Mouse (Mus musculus) kidney, embryonic 15.5 days (tissue): ENCODE data around the gene Plekhs1. TPM values are rescaled to one million over a fixed set of nuclear protein-coding genes. Genes with fewer than 3 reads are reported as not detected.
A peak's percentile ranks its signal among the peaks of the same experiment; 100 is the strongest.

Experiments used
- ATAC-seq: fragments of 200-750 bp; cut with Nextera tagmentation; replicated peaks from 2 replicates; pipeline ENCODE4 v1.8.0; 2017; ENCODE audit warnings: moderate TSS enrichment; ENCODE audit not compliant: low FRiP score
- H3K27ac ChIP-seq: fragments of 300-500 bp; sonication (generic); 2 replicates; pipeline ENCODE4 v1.5.1; 2015; ENCODE audit warnings: mild to moderate bottlenecking, inconsistent platforms
- H3K27me3 ChIP-seq: fragments of 300-500 bp; sonication (generic); 2 replicates; pipeline ENCODE4 v1.6.1; 2015; ENCODE audit warnings: inconsistent platforms
- H3K36me3 ChIP-seq: fragments of 300-500 bp; sonication (generic); 2 replicates; pipeline ENCODE4 v1.6.1; 2015; ENCODE audit warnings: inconsistent platforms
- H3K4me1 ChIP-seq: fragments of 300-500 bp; sonication (generic); 2 replicates; pipeline ENCODE4 v1.6.1; 2015; ENCODE audit warnings: inconsistent platforms
- H3K4me2 ChIP-seq: fragments of 300-500 bp; sonication (generic); 2 replicates; pipeline ENCODE4 v1.6.1; 2015; ENCODE audit warnings: moderate library complexity, mild to moderate bottlenecking, inconsistent platforms
- H3K4me3 ChIP-seq: fragments of 300-500 bp; sonication (generic); replicated peaks from 2 replicates; pipeline ENCODE4 v1.5.1; 2015; ENCODE audit warnings: mild to moderate bottlenecking, inconsistent platforms
- H3K9ac ChIP-seq: fragments of 300-500 bp; sonication (generic); 2 replicates; pipeline ENCODE4 v1.6.1; 2015; ENCODE audit warnings: mild to moderate bottlenecking, inconsistent platforms
- H3K9me3 ChIP-seq: fragments of 300-500 bp; sonication (generic); replicated peaks from 2 replicates; pipeline ENCODE4 v1.6.1; 2016; ENCODE audit warnings: inconsistent platforms
- WGBS: fragments of 180-500 bp; shearing (Covaris S2); methylation state at CpG from one replicate; pipeline ENCODE4 v1.1.7; 2015; ENCODE audit warnings: mixed read lengths; 5-methylcytosine and 5-hydroxymethylcytosine counted together
- polyA plus RNA-seq: library from polyadenylated mRNA; unstranded; fragments of >200 nt; fragmentation: Nextera tagmentation; extraction: Ambion mirVana; gene quantifications from 2 replicates; pipeline ENCODE4 v1.2.1, GENCODE M21; 2015

Plekhs1 gene
- polyA plus RNA-seq, 1 experiment from 2014 or later = 0.74 TPM

DNA sequence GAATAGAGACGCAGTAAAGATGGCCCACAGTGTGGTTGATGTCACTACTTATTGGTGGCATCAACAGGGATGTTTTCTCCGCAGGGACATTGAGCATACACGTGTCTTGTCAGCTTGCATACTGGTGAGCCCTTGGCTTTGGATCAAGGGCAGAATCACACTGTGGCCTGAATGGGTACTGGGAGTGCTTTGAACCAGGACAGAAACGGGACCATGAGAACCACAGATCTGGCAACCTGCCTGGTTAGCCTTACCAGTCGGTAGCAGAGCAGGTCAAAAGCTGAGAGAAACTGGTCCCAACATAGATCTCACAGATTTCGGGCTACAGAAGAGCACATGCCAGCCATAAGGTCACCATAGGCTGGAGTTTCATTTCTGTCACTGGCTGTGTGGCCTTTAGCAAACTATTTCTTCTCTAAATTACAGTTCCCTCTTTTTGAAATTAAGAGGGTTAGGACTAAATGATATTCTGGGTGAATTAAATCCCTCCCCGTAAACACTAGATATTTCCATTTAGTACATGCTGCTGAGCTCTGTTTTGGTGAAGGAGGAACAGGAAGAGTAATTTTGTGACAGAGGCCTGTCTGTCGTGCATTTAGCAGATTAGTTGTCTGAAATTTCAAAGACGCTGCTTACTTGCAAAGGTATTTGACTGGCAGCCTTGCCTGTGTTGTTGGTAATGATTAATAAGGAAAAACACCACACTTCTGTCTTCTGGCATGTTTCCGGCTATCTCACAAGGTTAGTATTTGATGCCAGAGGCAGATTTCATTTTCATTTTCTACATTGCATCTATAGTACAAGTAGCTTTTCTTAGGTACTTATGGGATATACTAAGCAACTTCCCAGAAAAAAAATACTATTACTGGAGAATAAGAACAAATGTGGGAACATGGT, 2.0 kb upstream of the Plekhs1 start:
- WGBS = 80% methylated on average over 10 of the region's 10 CpGs
- Histone ChIP-seq H3K27ac (no peak overlapping the region), H3K36me3 (no peaks in the 10 kb centered on the region), H3K4me1 (peaks cover 22% of the 10 kb centered on the region), H3K9me3 (no peaks in the 10 kb centered on the region), H3K4me2 (no peak overlapping the region), H3K4me3 (no peak overlapping the region), H3K27me3 (no peaks in the 10 kb centered on the region), H3K9ac (no peak overlapping the region)
- ATAC-seq = no peak

- H3K36me3 ChIP-seq = no peaks in the 10 kb centered on the region
- 81% methylated on average over 2 of the region's 2 CpGs for WGBS
- peaks cover 21% of the 10 kb centered on the region for H3K4me1 ChIP-seq
Observed at GRCm38 (mm10) chr19:56460241-56460640, 1.2 kb upstream of the Plekhs1 start.

DNA sequence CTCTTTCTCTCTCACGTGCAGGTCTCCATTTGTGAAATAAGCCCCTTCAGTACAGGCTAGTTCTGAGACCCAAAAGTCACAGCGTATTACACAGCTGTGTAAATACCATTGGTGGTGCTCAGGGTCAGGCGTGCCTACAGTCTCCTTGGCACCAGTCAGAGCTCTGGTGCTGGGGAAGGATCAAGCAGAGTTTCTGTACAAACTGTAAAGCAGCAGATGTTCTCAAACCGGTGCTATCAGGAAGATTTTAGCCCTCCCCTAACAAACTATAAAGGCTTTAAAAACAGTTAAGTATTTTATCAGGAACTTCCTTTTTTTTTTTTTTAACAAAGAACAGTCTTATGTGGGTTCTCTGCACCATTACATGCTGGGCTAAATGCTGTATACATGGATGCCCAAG, 1.3 kb downstream of the Plekhs1 start:
- no peak for ATAC-seq
- H3K4me2 ChIP-seq = no peak overlapping the region
- WGBS = 68% methylated on average over 4 of the region's 4 CpGs
- no peak overlapping the region for H3K4me3 ChIP-seq
- no peaks in the 10 kb centered on the region for H3K36me3 ChIP-seq
- no peak overlapping the region for H3K27ac ChIP-seq
- no peaks in the 10 kb centered on the region for H3K9me3 ChIP-seq
- H3K27me3 ChIP-seq = no peaks in the 10 kb centered on the region
- no peak overlapping the region for H3K9ac ChIP-seq
- H3K4me1 ChIP-seq = peaks cover 11% of the 10 kb centered on the region

More at GRCm38 (mm10) chr19:56460241-56460640, 1.2 kb upstream of the Plekhs1 start:
- Histone ChIP-seq H3K27me3 (no peaks in the 10 kb centered on the region), H3K9ac (no peak overlapping the region), H3K27ac (no peak overlapping the region), H3K4me3 (no peak overlapping the region), H3K4me2 (no peak overlapping the region), H3K9me3 (no peaks in the 10 kb centered on the region)
- no peak for ATAC-seq

GRCm38 (mm10) chr19:56466486-56466885, 5.0 kb downstream of the Plekhs1 start:
- WGBS = 85% methylated on average over 8 of the region's 8 CpGs
- Histone ChIP-seq H3K27me3 (no peaks in the 10 kb centered on the region), H3K36me3 (no peaks in the 10 kb centered on the region), H3K4me1 (peaks cover 13% of the 10 kb centered on the region), H3K9me3 (no peaks in the 10 kb centered on the region), H3K4me2 (no peak overlapping the region), H3K9ac (no peak overlapping the region), H3K4me3 (no peak overlapping the region), H3K27ac (no peak overlapping the region)
- ATAC-seq = no peak

DNA sequence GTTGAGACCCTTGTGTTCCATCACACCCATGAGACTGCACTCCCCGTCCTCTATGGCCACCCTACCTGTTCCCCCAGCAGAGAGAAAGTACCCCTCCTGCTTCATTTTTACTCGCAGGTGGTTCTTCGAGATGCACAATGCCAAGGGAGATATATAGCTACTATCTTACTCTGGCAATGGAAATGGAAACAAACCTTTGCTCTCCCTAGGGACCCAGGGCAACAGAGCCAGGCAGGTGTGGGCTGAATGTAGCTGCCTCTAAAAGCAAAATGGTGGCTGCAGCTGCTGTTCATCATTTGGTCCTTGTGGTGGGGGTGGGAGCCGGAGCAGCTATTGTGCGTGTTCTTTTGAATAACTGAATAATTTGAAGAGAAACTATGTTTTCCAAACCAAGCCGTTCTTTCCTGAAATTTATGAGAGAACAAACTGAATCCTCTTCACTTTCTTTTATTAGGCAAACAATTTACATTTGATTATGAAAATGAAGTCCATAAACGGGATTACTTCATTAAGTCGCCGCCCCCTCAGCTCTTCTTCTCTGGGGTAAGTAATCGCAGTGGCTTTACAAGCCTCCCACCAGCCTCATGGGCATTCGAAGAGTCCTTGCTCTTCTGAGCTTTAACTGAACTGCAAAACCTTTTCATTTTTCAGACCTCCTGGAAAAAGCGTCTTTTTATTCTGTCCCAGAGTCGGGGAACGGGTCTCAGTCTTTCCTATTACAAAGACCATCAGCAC, 9.0 kb downstream of the Plekhs1 start:
- Histone ChIP-seq H3K9me3 (no peaks in the 10 kb centered on the region), H3K36me3 (no peaks in the 10 kb centered on the region), H3K4me1 (peaks cover 12% of the 10 kb centered on the region), H3K9ac (no peak overlapping the region), H3K4me2 (no peak overlapping the region), H3K27ac (no peak overlapping the region), H3K27me3 (0 out of 2 replicates have a peak, but pooled peaks cover 6% of the 10 kb centered on the region), H3K4me3 (no peak overlapping the region)
- ATAC-seq = no peak
- 81% methylated on average over 14 of the region's 14 CpGs for WGBS

GRCm38 (mm10) chr19:56471934-56472333, 10.5 kb downstream of the Plekhs1 start:
- H3K27ac ChIP-seq = no peak overlapping the region
- H3K4me2 ChIP-seq = no peak overlapping the region
- no peaks in the 10 kb centered on the region for H3K9me3 ChIP-seq
- 0 out of 2 replicates have a peak, but pooled peaks cover 6% of the 10 kb centered on the region for H3K27me3 ChIP-seq
- H3K4me1 ChIP-seq = peaks cover 12% of the 10 kb centered on the region
- H3K9ac ChIP-seq = no peak overlapping the region
- H3K36me3 ChIP-seq = no peaks in the 10 kb centered on the region
- no peak for ATAC-seq
- H3K4me3 ChIP-seq = no peak overlapping the region
- 88% methylated on average over 10 of the region's 10 CpGs for WGBS

- 57% methylated on average over 19 of the region's 19 CpGs for WGBS
- H3K9me3 ChIP-seq = no peaks in the 10 kb centered on the region
- ATAC-seq = 0 out of 2 replicates have a peak, but pooled peaks have one; percentile 18
- 0 out of 2 replicates have a peak overlapping the region, but pooled peaks have one; percentile 4 for H3K4me3 ChIP-seq
- H3K27ac ChIP-seq = no peak overlapping the region
- 0 out of 2 replicates have a peak, but pooled peaks cover 6% of the 10 kb centered on the region for H3K27me3 ChIP-seq
- peaks cover 5% of the 10 kb centered on the region; the same call in 1 of the 2 replicates for H3K4me1 ChIP-seq
- H3K4me2 ChIP-seq = peak overlapping the region; percentile 34
- no peak overlapping the region for H3K9ac ChIP-seq
- H3K36me3 ChIP-seq = no peaks in the 10 kb centered on the region
Observed at GRCm38 (mm10) chr19:56474869-56475550, 13.6 kb downstream of the Plekhs1 start.

DNA sequence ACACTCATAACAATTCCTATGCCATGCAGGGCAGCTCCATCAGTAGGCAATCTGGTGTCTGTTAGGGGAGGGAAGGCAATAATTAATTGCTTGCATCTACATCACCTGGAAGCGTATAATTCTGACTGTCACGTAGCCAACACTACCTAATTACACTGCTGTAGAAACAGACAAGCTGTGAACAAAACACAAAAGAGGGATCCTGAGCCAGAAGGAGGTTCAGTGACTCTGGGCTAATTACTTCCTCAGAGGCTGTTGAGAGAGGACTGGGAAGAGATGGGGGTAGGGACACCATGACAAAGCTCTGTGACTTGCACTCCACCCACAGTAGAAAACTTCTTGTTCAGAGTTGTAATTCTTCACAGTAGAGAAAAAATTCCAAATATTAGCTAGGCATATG, 15.1 kb downstream of the Plekhs1 start:
- Histone ChIP-seq H3K4me2 (no peak overlapping the region), H3K4me1 (peaks cover 5% of the 10 kb centered on the region; the same call in 1 of the 2 replicates), H3K27me3 (0 out of 2 replicates have a peak, but pooled peaks cover 6% of the 10 kb centered on the region), H3K4me3 (no peak overlapping the region), H3K9me3 (no peaks in the 10 kb centered on the region), H3K9ac (no peak overlapping the region), H3K27ac (no peak overlapping the region), H3K36me3 (no peaks in the 10 kb centered on the region)
- no peak for ATAC-seq
- WGBS = 40% methylated on average over 2 of the region's 2 CpGs

- Histone ChIP-seq H3K9me3 (no peaks in the 10 kb centered on the region), H3K4me2 (no peak overlapping the region), H3K36me3 (no peaks in the 10 kb centered on the region), H3K9ac (no peak overlapping the region), H3K4me1 (peaks cover 5% of the 10 kb centered on the region; the same call in 1 of the 2 replicates), H3K27ac (no peak overlapping the region), H3K27me3 (0 out of 2 replicates have a peak, but pooled peaks cover 6% of the 10 kb centered on the region), H3K4me3 (no peak overlapping the region)
- no peak for ATAC-seq
- 85% methylated on average over 5 of the region's 5 CpGs for WGBS
Observed at GRCm38 (mm10) chr19:56477253-56477652, 15.8 kb downstream of the Plekhs1 start.

DNA sequence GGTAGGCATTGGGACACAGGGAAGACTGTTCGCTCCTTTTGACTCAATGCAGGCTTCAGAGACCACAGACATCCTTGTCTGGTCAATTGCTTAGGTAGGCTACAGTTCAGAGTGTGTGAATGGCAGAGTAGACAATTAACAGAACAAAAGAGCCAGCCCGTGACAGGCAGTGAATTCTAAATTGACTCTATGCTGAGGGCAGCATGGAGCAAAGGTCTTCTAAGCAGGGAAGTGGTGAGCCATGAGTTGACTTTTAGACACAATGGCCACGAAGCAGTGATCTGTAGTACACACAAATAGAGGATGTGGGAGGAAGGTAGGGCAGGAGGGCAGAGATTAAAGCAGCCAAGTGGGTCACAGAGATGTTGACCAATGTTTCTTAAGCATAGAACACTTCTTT, 16.4 kb downstream of the Plekhs1 start:
- 55% methylated on average over 3 of the region's 3 CpGs for WGBS
- 0 out of 2 replicates have a peak, but pooled peaks cover 4% of the 10 kb centered on the region for H3K27me3 ChIP-seq

DNA sequence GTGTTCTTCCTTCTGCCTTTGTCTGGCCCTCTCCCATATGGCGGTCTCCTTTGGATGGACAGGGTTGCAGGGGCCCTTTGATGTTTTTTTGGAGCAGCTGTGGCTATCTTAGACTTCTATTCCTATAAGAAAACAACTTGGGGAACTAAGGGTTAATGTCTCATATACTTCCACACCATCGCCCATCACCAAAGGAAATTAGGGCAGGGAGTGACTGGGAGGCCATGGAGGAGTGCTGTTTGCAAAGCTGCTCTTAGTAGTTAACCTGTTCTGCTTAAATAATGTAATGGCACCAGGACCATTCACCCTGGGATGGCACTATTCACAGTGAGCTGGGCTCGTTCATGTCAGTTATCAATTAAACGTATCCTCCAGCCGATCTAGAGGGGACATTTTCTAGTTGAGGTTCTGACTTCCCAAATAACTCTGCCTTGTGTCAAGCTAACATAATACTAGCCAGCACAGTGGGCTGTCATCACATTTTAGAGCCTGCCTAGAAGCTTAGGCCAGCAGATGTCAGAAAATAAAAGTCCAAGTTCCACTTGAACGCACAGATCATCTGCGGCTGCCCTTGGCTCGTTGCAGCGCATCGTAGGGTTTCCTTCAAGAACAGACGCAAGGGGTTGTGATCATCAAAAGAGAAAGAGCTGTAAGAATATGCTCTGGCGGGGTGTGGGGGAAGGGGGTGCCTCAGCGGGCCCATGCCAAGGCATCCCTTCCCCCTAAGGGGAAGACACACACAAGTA, 23.4 kb downstream of the Plekhs1 start:
- Histone ChIP-seq H3K27me3 (no peaks in the 10 kb centered on the region), H3K36me3 (no peaks in the 10 kb centered on the region), H3K27ac (peak overlapping the region; percentile 68), H3K4me3 (no peak overlapping the region), H3K9me3 (no peaks in the 10 kb centered on the region), H3K4me1 (peaks cover 29% of the 10 kb centered on the region), H3K4me2 (peak overlapping the region; percentile 10; the same call in 1 of the 2 replicates), H3K9ac (no peak overlapping the region)
- no peak for ATAC-seq
- 36% methylated on average over 13 of the region's 13 CpGs for WGBS

More for the DNA sequence above, 16.4 kb downstream of the Plekhs1 start:
- no peaks in the 10 kb centered on the region for H3K36me3 ChIP-seq
- no peak overlapping the region for H3K4me3 ChIP-seq
- no peak for ATAC-seq
- no peak overlapping the region for H3K4me2 ChIP-seq
- no peak overlapping the region for H3K9ac ChIP-seq
- peaks cover 5% of the 10 kb centered on the region; the same call in 1 of the 2 replicates for H3K4me1 ChIP-seq
- no peak overlapping the region for H3K27ac ChIP-seq
- H3K9me3 ChIP-seq = no peaks in the 10 kb centered on the region
